Mouse (Mus musculus): Measurements from ENCODE around the gene Cyb5b.
"Not testable (repeated sequence)": the region's sequence is repeated elsewhere in the genome, so short reads cannot be mapped to it uniquely, and the experiment has no call there.

The Cyb5b gene

DNA sequence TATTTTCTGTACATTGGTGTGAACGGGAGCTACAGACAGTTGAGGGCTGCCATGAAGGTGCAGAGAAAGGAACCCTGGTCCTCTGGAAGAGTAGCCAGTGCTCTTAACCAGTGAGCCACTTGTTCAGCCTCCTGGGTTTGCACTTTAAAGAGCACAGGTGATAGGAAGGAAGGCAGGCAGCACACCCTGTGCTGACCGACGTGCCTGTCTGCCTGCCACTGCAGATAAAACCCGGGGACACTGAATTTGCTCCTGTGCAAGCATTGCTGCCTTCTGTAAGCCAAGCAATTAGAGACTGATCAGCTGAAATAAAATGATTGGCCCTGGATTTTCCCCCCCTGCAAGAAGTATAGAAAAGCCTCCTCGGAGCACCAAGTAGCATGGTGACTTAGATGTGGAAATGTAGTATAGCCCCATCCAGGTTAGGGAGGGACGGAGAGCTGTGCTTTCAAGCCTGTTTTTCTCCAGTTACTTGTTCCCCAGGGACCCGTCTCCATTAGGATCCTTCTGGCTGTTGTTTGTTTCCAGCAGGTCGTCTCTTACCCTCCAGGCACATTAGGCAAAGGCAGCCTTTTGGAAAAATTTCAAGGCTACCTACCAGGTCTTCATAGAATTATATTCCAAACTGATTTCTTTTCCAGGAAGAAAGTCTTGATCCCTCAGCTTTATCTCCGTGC, 22.7 kb downstream of the Cyb5b start:
- DNase-seq (ENCODE audit: low spot score): no peak

DNA sequence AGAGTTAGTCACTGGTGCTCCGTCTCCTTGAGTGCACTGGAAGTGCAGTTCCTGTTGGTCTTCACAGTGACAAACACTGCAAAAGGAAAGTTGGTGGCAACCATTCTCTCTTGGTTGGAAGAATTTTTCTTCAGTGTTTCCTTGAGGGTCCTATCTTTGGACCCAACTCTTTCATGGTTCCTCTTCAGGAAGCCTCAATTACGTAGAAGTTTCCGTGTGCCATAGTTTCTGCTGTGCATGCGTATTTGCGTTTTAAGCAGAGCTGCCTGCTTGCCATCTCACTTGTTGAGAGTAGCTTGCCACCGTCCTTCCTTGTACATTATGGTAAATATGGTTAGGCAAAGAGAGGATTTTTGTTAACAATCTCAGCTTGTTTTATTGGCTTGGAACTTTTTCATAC, 30.7 kb downstream of the Cyb5b start:
- DNase-seq (ENCODE audit: low spot score): no peak

DNA sequence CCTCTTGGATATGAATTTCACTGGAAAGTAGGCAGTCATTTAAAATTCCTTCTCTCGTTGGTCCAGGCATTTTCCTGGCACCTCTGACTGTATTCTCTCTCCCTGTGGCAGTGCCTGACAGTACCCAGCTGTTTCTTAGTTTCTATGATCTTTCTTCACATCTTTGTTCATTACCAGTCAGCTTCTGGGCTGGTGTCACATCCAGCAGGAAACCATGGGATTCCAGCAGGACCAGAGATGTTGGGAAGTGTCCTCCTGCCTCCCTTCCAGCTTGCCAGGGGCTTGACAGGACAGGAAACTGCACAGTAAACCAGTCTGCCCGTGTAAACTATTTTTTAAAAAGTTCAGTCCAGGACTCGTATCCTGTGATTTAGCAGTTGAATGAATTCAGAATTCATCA, 34.6 kb downstream of the Cyb5b start:
- DNase-seq (ENCODE audit: low spot score): no peak

DNA sequence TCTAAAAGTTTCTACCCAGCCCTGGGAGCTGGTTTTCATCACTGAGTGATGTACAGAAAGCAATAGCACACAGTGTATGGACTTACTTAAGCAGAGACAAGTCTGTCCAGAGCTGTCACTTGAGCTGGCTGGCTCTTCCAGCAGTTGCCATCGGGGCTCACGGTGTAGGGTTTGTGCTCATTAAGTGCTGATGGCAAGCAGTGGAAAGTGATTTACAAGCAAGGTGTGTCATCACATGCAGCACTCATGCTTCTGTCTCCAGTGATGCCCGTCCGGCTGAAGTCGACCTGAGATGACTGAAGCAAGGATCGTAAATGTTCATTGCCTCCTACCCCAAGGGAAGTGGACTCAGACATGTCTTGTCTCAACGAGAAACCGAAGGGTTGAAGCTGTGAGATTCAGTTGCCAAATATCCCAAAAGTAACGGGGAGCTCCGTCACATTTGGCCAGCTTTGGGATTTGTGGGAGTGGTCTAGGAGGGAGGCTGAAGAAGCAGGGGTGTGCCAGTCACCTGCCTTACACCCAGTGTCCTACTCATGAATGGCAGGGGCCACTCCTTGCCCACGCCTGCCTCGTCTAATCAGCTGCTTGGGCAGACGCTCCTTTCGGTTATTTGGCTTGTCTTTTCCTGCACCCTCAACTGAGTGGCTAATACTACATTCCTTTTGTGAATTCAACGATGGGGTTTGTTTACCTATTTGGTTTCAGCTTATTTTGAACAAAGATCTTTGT, 36.4 kb downstream of the Cyb5b start:
- DNase-seq (ENCODE audit: low spot score): no peak

DNA sequence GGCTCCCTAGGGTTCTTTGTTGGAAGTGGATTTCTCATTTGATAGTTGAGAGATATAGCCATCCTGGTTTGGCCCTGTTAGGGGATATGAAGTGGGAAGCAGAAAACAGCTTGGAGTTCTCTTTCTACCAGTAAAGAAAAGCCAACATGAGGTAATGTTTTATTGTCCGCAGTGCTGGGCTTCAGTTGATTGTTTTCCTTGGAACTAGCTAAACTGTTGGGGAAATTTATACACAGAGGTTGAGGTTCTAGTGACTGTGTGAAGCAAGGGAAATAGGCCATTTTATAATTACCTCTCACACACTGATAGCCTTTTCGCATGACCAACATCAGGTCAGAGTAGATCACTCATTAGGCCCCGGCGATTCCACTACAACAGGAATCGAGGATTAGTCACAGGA, 37.2 kb downstream of the Cyb5b start:
- DNase-seq (ENCODE audit: low spot score): no peak

DNA sequence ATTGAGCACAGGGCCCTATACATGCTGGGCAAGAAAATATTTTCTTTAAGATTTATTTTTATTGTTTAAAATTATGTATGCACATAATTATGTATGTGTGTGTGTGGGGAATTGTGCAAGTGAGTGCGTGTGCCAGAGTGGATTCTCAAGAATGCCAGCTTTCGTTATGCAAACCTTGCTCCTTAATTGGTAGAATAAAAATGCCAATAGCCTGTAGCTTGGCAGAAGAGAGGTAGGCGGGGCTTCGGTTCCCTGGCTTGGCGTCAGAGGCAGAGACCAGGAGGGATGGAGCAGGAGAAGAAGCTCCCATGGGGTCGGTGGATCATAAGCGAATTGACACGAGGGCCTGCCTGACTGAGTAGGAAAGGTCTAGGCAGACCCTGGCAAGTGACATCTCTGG, 42.2 kb downstream of the Cyb5b start:
- DNase-seq (ENCODE audit: low spot score): no peak

DNA sequence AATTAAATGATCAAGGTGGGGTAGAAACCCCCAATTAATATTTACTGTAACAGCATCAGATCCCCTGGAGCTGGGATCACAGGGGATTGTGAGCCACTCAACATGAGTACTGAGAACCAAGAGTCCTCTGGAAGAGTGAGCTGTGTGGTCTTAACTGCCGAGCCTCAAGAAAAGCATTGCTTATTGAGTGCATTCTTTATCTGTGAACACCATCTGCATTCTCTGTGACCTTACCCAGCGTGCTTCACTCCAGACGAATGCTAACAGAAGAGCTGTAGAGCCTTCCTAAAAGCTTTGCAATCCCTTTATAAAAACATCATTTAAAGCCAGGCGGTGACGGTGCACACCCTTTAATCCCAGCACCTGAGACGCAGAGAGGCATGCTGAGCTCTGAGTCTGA, 42.9 kb downstream of the Cyb5b start:
- DNase-seq (ENCODE audit: low spot score): no peak

DNA sequence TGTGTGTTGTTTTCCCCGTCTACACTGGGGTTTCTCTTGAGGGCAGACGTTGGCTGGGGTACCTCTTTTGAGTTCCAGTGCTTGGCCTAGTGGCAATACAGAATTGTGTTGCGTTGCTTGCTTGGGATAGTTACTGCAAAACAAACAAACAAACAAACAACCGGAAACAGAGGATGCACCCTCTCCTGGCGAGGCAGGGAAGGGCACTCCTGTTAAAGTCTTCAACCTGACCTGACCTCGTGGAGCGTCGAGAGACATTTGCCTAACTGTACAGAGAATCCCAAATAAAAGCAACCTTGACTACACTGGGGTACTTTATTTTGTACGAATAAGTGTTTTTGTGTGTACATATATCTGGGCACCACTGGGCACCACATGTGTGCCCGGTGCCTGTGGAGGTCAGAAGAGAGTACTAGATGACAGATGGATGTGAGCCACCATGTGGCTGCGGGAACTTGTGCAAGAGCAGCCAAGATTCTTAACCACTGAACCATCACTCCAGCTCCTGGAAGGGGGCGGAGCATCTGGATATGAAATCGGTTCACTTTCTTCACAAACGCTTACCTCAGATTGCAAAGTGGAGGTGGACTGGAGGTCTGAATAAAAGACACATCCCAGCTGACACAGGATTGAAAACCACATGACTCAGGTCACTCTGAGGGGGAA, 44.5 kb downstream of the Cyb5b start:
- DNase-seq (ENCODE audit: low spot score): no peak

DNA sequence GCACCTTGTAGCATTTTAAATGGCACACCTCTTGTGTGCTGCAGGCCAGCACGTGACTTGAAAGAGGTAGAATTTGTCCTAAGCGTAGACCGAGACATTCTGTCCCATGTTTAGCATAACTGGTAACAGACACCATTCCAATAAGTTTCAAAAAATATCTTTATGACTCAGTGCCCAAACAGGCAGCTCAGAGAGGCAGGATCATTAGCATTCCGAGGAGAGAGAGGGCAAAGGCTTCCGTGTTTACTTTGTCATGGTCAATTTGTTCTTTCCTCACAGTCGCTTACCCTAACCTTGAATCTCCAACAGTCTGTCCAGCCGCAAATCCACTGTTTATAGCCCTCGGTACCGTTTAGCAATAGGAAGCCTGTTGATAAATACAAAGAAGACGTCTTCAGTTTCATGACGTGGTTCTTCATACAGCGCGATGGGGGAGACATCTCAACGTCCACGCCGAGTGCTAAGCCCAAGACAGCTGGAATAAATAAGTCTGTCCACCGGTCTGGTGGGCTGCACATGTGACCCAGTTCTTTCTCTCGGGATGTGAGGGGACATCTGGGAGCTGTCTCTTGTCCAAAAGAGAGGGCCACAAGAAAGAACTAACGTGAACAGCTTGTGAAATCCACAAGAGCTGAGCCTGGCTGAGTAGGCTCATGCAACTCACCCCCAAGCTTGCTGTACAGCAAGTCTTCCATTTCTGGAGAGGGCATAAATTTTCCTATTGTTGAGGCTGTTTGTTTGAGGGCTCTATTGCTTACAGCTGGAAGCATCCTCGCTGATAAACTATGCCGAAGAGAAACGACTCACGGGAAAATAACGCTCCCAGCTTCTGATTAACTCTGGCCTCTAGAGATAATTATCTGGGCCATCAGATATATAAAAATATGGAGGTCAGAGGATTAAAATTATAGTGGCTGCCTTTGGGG, 47.7 kb downstream of the Cyb5b start:
- no peak for DNase-seq (ENCODE audit: low spot score)

DNA sequence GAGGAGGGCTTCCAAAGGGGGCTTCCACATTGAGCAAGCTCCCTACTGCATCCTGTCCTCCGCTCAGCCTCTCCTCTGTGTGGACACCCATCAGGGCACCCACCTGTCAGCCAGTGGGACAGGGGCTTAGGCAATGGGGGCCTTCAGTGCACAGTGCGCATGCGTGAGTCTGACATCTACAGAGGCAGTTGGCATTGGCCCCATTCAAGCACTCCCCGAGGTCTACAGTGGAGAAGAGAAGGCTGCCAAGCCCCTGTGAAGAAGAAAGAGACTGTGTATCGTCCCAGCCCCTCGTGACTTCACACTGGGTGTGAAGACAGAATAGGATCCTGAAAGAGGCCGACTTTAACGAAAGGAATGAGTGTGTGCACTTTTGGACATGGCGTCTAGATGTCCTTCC, 54.7 kb downstream of the Cyb5b start:
- DNase-seq (ENCODE audit: low spot score): no peak

DNA sequence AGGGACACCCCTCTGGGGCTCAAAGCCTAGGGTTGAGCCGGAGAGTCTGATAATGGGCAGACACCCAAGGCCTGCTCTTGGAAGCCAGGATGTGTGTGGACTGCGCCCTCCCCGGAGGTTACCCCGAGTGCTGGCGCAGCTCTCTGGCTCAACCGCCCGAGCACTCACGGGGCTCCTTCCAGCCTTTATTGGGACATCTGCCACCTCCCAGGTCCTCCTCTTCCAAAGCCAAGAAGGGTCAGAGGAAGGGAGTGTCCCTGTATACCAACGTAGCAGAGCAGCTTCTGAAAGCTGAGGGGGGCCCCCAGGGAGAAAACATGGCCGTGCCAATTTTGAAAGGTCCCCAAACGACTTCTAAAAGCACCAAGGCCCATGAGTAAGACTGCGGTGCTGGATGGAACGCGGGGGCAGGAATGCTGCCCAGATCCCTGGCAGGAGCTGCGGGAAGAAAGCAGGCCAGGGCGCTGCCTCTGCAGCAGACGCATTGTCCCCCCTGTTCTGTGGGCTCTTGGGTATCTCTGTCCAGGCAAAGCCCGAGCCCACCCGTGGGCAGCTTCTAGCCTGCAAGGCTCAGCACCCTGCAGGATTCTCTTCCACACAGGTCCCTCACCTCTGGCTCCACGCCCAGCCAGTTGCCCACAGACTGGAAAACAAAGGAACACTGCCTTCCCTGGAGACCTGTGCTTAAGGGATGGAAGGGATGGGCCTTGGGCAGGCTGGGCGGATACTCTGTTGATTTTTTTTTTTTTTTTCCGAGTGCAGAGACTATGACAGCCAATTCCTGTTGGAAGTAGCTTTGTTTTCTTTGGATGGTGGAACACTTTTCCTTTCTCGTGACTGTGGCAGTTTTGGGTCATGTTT, 55.5 kb downstream of the Cyb5b start:
- DNase-seq (ENCODE audit: low spot score): no peak

DNA sequence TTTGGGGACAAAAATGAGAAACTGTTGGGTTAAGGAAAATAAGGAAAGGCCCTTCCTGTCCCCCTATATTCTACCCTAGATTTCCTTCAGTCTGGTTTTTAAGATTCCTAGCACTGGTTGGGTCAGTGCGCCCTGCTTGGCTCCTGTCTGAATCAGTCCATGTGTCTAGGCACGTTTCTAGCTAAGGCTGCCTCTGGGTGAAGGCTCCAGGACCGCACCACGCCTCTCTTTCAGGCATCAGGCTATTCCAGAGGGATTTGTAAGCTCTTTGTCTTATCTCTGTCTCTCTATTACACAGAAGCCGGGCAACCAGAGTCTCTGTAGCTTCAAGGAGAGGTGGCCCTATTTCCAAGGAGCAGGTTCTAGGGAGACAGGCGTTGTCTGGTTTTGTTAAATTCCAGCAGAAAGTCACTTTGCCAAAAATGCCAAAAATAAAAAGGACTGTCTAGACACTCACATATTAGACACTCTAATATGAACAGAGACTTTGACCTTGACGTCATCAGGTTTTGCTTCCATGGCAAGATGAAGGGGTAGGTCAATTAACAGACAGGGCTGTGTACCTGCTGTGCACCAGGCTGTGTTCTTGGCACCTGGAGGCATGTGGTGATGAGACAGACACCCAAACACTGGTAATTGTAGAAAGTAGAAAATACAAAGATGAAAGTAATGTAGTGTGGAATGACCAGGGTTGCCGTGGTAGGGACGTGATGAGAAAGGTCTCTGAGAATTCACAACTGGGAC, 56.5 kb downstream of the Cyb5b start:
- DNase-seq (ENCODE audit: low spot score): no peak

DNA sequence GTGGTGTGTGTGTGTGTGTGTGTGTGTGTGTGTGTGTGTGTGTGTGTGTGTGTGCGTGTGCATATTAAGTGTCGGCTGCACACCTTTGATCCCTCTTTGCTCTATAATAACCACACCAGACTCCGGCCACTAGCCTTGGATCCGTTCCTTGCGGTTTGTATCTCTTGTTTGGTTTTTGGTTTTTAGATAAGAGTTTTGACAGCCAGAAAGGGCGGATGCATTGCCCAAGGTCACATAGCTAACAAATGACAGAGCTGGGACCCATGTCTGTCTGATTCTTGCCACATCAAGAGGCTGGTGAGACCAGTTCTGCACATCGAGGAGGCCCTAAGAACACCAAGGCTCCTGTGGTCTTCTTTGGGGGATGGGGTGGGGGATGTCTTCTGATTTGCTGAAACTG, 58.7 kb downstream of the Cyb5b start:
- no peak for DNase-seq (ENCODE audit: low spot score)

DNA sequence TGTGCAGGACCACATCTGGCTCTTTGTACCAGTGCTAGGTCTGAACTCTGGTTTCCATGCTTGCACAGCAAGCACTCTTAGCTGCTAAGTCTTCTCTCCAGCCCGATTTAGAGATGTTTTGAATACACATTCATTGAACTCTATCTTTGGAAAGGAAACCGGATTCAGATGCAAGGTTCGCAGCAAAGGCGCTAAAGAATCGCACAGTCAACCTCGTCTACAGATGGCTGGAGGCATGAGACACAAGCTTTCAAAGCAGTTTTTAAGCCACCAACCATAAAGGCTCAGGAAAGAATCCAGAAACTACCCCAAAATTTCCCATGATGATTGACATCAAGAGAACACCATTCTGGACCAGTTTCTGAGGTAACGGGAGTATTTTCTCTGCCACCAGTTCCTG, 61.6 kb downstream of the Cyb5b start:
- DNase-seq (ENCODE audit: low spot score): no peak

DNA sequence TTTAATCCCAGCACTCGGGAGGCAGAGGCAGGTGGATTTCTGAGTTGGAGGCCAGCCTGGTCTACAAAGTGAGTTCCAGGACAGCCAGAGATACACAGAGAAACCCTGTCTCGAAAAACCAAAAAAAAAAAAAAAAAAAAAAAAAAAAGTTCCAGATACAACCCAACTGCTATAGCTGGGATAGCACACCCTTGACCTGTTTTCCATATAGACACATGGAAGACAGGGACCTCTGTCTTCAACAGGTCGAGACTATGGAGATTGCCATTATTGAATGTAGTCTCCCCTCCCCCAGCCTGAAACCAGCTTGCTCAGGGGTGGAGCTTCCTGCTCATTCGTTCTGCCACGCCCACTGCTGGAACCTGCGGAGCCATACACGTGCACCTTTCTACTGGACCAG, 66.8 kb downstream of the Cyb5b start:
- DNase-seq (ENCODE audit: low spot score): not testable (repeated sequence)

DNA sequence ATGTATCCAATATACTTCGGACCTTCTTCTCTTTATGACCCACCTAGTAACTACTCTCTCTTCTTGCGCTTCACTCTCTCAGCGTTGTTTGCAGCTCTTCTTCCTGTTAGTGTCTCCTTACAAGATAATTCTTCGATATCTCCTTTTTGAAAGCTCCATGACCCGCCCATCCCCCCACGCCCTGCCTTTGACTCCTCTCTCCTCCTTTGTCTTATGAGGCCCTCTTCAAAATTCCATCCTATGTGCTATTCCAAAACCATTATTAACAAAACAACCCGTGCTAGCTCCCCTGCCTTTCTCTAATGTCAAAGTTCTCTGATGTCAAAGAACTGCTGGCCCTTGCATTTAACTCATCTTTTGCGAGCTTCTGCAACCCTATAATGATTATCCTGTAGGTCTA, 67.7 kb downstream of the Cyb5b start:
- no peak for DNase-seq (ENCODE audit: low spot score)

DNA sequence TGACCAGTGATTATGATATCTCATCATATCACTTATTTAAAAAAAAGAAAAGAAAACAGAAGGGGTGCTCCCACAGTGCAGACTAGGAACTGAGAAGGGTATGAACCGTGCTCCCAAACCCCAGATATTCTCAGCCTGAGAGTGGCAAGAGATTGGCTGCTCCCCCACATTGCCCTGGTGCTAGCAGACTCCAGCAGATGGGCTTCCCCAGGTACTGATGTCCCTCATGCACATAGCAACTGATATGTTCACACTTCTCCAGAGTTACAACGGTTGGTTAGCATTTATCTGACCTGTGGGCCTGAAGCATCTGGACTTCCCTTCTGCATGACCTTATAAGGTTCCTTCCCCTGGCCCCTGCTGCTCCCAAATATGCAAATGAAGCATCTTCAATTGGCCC, 68.6 kb downstream of the Cyb5b start:
- DNase-seq (ENCODE audit: low spot score): no peak

DNA sequence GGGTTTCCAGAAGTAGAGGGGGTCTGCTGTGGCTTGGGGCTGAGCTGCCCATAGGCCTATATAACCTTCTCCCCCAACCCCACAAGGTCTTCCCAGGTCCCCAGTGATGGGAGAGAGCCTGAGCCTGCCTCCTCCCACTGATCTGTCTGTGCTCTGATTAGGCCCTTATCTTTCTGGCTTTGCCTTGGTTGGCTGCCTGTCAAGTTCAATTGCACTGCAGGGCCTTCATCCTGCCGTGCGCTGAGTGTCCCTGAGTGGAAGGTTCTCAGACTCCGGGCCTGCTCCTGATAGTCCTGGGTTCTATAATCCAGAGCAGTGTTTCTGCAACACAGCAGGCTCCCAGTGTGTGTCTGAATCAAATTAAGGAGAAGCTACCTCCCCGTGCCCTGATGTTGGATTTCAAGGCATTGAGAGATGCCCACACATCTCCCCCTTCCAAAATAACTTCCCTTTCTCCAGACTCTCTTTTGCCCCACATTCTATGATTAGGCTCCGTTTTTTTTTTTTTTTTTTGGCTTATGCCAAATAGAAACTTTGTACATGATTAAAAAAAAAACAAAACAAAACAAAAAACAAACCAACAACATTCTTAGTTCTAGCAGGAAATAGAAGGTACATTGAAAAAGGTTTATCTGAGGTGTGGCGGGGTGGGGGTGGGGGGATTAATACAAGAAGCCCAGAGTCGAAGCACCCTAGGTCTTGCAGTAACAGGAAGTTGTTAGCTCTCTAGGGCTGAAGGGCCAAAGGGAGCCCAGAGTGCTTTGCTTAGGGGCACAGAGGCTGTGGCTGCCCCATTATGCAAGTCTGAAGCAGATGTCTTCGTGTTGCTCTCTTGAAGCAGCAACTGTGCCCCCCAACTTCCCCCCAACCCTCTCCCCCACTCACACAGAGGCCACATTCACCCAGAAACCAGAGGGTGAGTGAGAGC, 71.7 kb downstream of the Cyb5b start:
- DNase-seq (ENCODE audit: low spot score): peak; percentile 10

DNA sequence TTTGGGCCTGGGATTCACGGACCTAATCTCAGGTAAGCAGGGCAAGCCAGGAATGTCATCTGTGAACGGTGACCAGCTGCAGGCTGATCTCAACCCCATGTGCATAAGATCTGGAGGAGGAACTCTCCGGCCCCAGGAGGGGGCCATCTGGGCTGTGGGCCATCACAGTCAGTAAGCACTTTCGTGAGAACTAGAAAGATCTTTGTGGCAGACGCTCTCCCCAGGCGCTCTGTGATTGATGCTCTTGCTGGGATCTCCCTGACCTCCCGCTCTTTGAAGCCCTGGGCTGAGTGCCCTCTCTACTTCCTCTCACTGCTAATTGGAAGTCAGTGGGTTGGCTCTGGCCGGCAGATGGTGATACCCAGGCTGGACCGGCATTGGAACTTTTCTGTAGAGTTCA, 75.7 kb downstream of the Cyb5b start:
- no peak for DNase-seq (ENCODE audit: low spot score)
